Mouse (Mus musculus) embryonic facial prominence, embryonic 11.5 days (tissue): ENCODE results near the gene Rwdd1. TPM values are rescaled to one million over a fixed set of nuclear protein-coding genes. Genes with fewer than 3 reads are reported as not detected.
"Not testable (repeated sequence)": the region's sequence is repeated elsewhere in the genome, so short reads cannot be mapped to it uniquely, and the experiment has no call there.

ENCODE experiments used
- ATAC-seq: fragments of 200-750 bp; cut with Nextera tagmentation; replicated peaks from 2 replicates; pipeline ENCODE4 v1.8.0; 2017; ENCODE audit warnings: low read depth; ENCODE audit not compliant: insufficient number of reproducible peaks, low FRiP score, low TSS enrichment
- DNase-seq: peaks from one replicate; pipeline ENCODE4 v3.0.0-alpha.2; 2015; ENCODE audit warnings: low spot score
- H3K27ac ChIP-seq: fragments of 300-500 bp; sonication (generic); replicated peaks from 2 replicates; pipeline ENCODE4 v1.5.1; 2014; ENCODE audit warnings: mild to moderate bottlenecking, low read depth, low read length, control low read depth
- H3K27me3 ChIP-seq: fragments of 300-500 bp; sonication (generic); 2 replicates; pipeline ENCODE4 v1.6.1; 2014; ENCODE audit warnings: mild to moderate bottlenecking, low read length, moderate library complexity, mixed read lengths; ENCODE audit not compliant: control insufficient read depth, insufficient read depth
- H3K36me3 ChIP-seq: fragments of 300-500 bp; sonication (generic); replicated peaks from 2 replicates; pipeline ENCODE4 v1.6.1; 2014; ENCODE audit warnings: low read depth, mild to moderate bottlenecking, low read length, moderate library complexity, mixed read lengths; ENCODE audit not compliant: control insufficient read depth, insufficient read depth
- H3K4me1 ChIP-seq: fragments of 300-500 bp; sonication (generic); 2 replicates; pipeline ENCODE4 v1.6.1; 2014; ENCODE audit warnings: low read length, mixed read lengths; ENCODE audit not compliant: control insufficient read depth, insufficient read depth
- H3K4me2 ChIP-seq: fragments of 300-500 bp; sonication (generic); 2 replicates; pipeline ENCODE4 v1.6.1; 2014; ENCODE audit warnings: low read depth, mild to moderate bottlenecking, control low read depth, low read length, moderate library complexity
- H3K4me3 ChIP-seq: fragments of 300-500 bp; sonication (generic); 2 replicates; pipeline ENCODE4 v1.5.1; 2014; ENCODE audit warnings: low read depth, low read length, control low read depth
- H3K9ac ChIP-seq: fragments of 300-500 bp; sonication (generic); replicated peaks from 2 replicates; pipeline ENCODE4 v1.6.1; 2014; ENCODE audit warnings: mild to moderate bottlenecking, control low read depth, low read length
- H3K9me3 ChIP-seq: fragments of 300-500 bp; sonication (generic); replicated peaks from 2 replicates; pipeline ENCODE4 v1.6.1; 2016; ENCODE audit warnings: mild to moderate bottlenecking, low read length, inconsistent platforms, mixed read lengths; ENCODE audit not compliant: control insufficient read depth
- WGBS: fragments of 180-500 bp; shearing (Covaris S2); extraction: QIAGEN DNeasy Blood & Tissue Kit; methylation state at CpG from one replicate; pipeline ENCODE4 v1.1.7; 2014; 5-methylcytosine and 5-hydroxymethylcytosine counted together
- polyA plus RNA-seq: library from polyadenylated mRNA; unstranded; fragments of >200 nt; fragmentation: Nextera tagmentation; extraction: Ambion mirVana; gene quantifications from 2 replicates; pipeline ENCODE4 v1.2.1, GENCODE M21; 2014

Rwdd1 gene
- polyA plus RNA-seq, 1 experiment from 2014 or later = 196 TPM

- Histone ChIP-seq H3K4me1 (no peaks in the 10 kb centered on the region), H3K9me3 (no peaks in the 10 kb centered on the region), H3K9ac (peak overlapping the region; percentile 78), H3K4me2 (peak overlapping the region; percentile 62), H3K27ac (peak overlapping the region; percentile 85), H3K4me3 (peak overlapping the region; percentile 68), H3K36me3 (no peaks in the 10 kb centered on the region), H3K27me3 (no peaks in the 10 kb centered on the region)
- DNase-seq = peak; percentile 38
- ATAC-seq = no peak
- under 1% methylated on average over 21 of the region's 21 CpGs for WGBS
Observed at GRCm38 (mm10) chr10:34018746-34019301, 600 bp downstream of the Rwdd1 start.

- Histone ChIP-seq H3K27ac (no peak overlapping the region), H3K4me3 (no peak overlapping the region), H3K36me3 (no peaks in the 10 kb centered on the region), H3K4me2 (no peak overlapping the region), H3K9ac (no peak overlapping the region), H3K27me3 (no peaks in the 10 kb centered on the region), H3K9me3 (no peaks in the 10 kb centered on the region), H3K4me1 (no peaks in the 10 kb centered on the region)
- ATAC-seq = no peak
- no peak for DNase-seq
- WGBS = 78% methylated on average over 2 of the region's 2 CpGs
Observed at GRCm38 (mm10) chr10:34013241-34013640, 6.2 kb downstream of the Rwdd1 start.

- Histone ChIP-seq H3K36me3 (no peaks in the 10 kb centered on the region), H3K4me3 (no peak overlapping the region), H3K27ac (no peak overlapping the region), H3K27me3 (no peaks in the 10 kb centered on the region), H3K9me3 (no peaks in the 10 kb centered on the region), H3K4me2 (no peak overlapping the region), H3K9ac (no peak overlapping the region), H3K4me1 (no peaks in the 10 kb centered on the region)
- 93% methylated on average over 4 of the region's 4 CpGs for WGBS
- DNase-seq = no peak
- no peak for ATAC-seq
Observed at GRCm38 (mm10) chr10:34012581-34012980, 6.8 kb downstream of the Rwdd1 start.

GRCm38 (mm10) chr10:33998397-33998796, 21.0 kb downstream of the Rwdd1 start:
- no peaks in the 10 kb centered on the region for H3K27me3 ChIP-seq
- ATAC-seq = no peak
- no peak overlapping the region for H3K4me2 ChIP-seq
- H3K4me3 ChIP-seq = no peak overlapping the region
- no peak overlapping the region for H3K27ac ChIP-seq
- H3K9ac ChIP-seq = no peak overlapping the region
- DNase-seq = no peak
- H3K4me1 ChIP-seq = no peaks in the 10 kb centered on the region
- H3K36me3 ChIP-seq = peaks cover 2% of the 10 kb centered on the region; the same call in 1 of the 2 replicates
- H3K9me3 ChIP-seq = no peaks in the 10 kb centered on the region

- not testable (repeated sequence) for ATAC-seq, H3K4me1 ChIP-seq, H3K27ac ChIP-seq, H3K4me2 ChIP-seq, H3K9me3 ChIP-seq, DNase-seq, H3K27me3 ChIP-seq, H3K9ac ChIP-seq, H3K36me3 ChIP-seq, H3K4me3 ChIP-seq
- WGBS = 90% methylated on average over 6 of the region's 8 CpGs
Observed at GRCm38 (mm10) chr10:33996686-33997085, 22.7 kb downstream of the Rwdd1 start.

GRCm38 (mm10) chr10:33986771-33987170, 32.7 kb downstream of the Rwdd1 start:
- Histone ChIP-seq H3K36me3 (no peaks in the 10 kb centered on the region), H3K4me3 (no peak overlapping the region), H3K27ac (no peak overlapping the region), H3K9ac (no peak overlapping the region), H3K4me1 (no peaks in the 10 kb centered on the region), H3K27me3 (no peaks in the 10 kb centered on the region), H3K4me2 (no peak overlapping the region), H3K9me3 (no peaks in the 10 kb centered on the region)
- DNase-seq (peak; percentile 87), ATAC-seq (no peak; the same call in 1 of the 2 replicates)
- 24% methylated on average over 4 of the region's 4 CpGs for WGBS

GRCm38 (mm10) chr10:33974781-33975494, 44.5 kb downstream of the Rwdd1 start:
- H3K4me3 ChIP-seq = no peak overlapping the region
- H3K36me3 ChIP-seq = no peaks in the 10 kb centered on the region
- no peak overlapping the region for H3K9ac ChIP-seq
- H3K9me3 ChIP-seq = no peaks in the 10 kb centered on the region
- H3K4me2 ChIP-seq = no peak overlapping the region
- no peak overlapping the region for H3K27ac ChIP-seq
- ATAC-seq (no peak), DNase-seq (no peak)
- no peaks in the 10 kb centered on the region for H3K4me1 ChIP-seq
- 87% methylated on average over 7 of the region's 7 CpGs for WGBS
- H3K27me3 ChIP-seq = no peaks in the 10 kb centered on the region

GRCm38 (mm10) chr10:33952509-33952908, 66.9 kb downstream of the Rwdd1 start:
- ATAC-seq = no peak

More at GRCm38 (mm10) chr10:33952509-33952908, 66.9 kb downstream of the Rwdd1 start:
- H3K9me3 ChIP-seq = no peaks in the 10 kb centered on the region
- WGBS = 78% methylated on average over 3 of the region's 3 CpGs
- no peaks in the 10 kb centered on the region for H3K27me3 ChIP-seq
- H3K27ac ChIP-seq = no peak overlapping the region
- no peak overlapping the region for H3K4me2 ChIP-seq
- H3K4me3 ChIP-seq = no peak overlapping the region
- no peak for DNase-seq
- H3K9ac ChIP-seq = no peak overlapping the region
- H3K4me1 ChIP-seq = no peaks in the 10 kb centered on the region
- no peaks in the 10 kb centered on the region for H3K36me3 ChIP-seq
